Mouse (Mus musculus): ENCODE measurements around the gene Palld. TPM values are rescaled to one million over a fixed set of nuclear protein-coding genes. Genes with fewer than 3 reads are reported as not detected.

Gene Palld
- polyA plus RNA-seq, 1 experiment from 2014 or later, result 17.3 TPM

- peak; percentile 92 for ATAC-seq (replicated peaks)
- peak overlapping the region; percentile 6; the same call in 1 of the 2 replicates for H3K9ac ChIP-seq
- H3K36me3 ChIP-seq (replicated peaks), result no peaks in the 10 kb centered on the region
- H3K27ac ChIP-seq, result peak overlapping the region; percentile 79
- H3K27me3 ChIP-seq (replicated peaks), result no peaks in the 10 kb centered on the region
- peak overlapping the region; percentile 36 for H3K4me2 ChIP-seq
- WGBS, result 19% methylated on average over 25 of the region's 25 CpGs
- H3K4me3 ChIP-seq, result peak overlapping the region; percentile 24
- no peaks in the 10 kb centered on the region for H3K9me3 ChIP-seq
- peaks cover 21% of the 10 kb centered on the region for H3K4me1 ChIP-seq
These were observed 386.4 kb downstream of the Palld start for GRCm38 (mm10) chr8:61515931-61516744.

GRCm38 (mm10) chr8:61515110-61515930 is 387.2 kb downstream of the Palld start:
- Histone ChIP-seq H3K4me3 (peak overlapping the region; percentile 24), H3K9me3 (no peaks in the 10 kb centered on the region), H3K27ac (peak overlapping the region; percentile 79), H3K27me3 (replicated peaks) (no peaks in the 10 kb centered on the region), H3K4me2 (peak overlapping the region; percentile 36), H3K36me3 (replicated peaks) (no peaks in the 10 kb centered on the region), H3K9ac (peak overlapping the region; percentile 18; the same call in 1 of the 2 replicates), H3K4me1 (peaks cover 21% of the 10 kb centered on the region)
- WGBS, result 31% methylated on average over 24 of the region's 24 CpGs
- ATAC-seq (replicated peaks), result peak; percentile 79

- Histone ChIP-seq H3K36me3 (replicated peaks) (no peaks in the 10 kb centered on the region), H3K4me1 (no peaks in the 10 kb centered on the region), H3K4me2 (no peak overlapping the region), H3K9me3 (no peaks in the 10 kb centered on the region), H3K27me3 (replicated peaks) (no peaks in the 10 kb centered on the region), H3K27ac (no peak overlapping the region), H3K9ac (no peak overlapping the region), H3K4me3 (no peak overlapping the region)
- no peak for ATAC-seq (replicated peaks)
These were observed 400.2 kb downstream of the Palld start for GRCm38 (mm10) chr8:61502277-61502676.

GRCm38 (mm10) chr8:61500914-61501313 is 401.6 kb downstream of the Palld start:
- Histone ChIP-seq H3K9ac (no peak overlapping the region), H3K4me3 (no peak overlapping the region), H3K4me1 (no peaks in the 10 kb centered on the region), H3K27me3 (replicated peaks) (no peaks in the 10 kb centered on the region), H3K9me3 (no peaks in the 10 kb centered on the region), H3K27ac (no peak overlapping the region), H3K4me2 (no peak overlapping the region), H3K36me3 (replicated peaks) (no peaks in the 10 kb centered on the region)
- 75% methylated on average over 3 of the region's 3 CpGs for WGBS
- no peak for ATAC-seq (replicated peaks)

GRCm38 (mm10) chr8:61499035-61499434 is 403.5 kb downstream of the Palld start:
- 64% methylated on average over 4 of the region's 4 CpGs for WGBS
- Histone ChIP-seq H3K4me2 (no peak overlapping the region), H3K27ac (no peak overlapping the region), H3K4me3 (no peak overlapping the region), H3K9ac (no peak overlapping the region), H3K36me3 (replicated peaks) (no peaks in the 10 kb centered on the region), H3K4me1 (no peaks in the 10 kb centered on the region), H3K27me3 (replicated peaks) (no peaks in the 10 kb centered on the region), H3K9me3 (no peaks in the 10 kb centered on the region)
- ATAC-seq (replicated peaks), result peak; percentile 48; the same call in 1 of the 2 replicates

- H3K27me3 ChIP-seq (replicated peaks), result no peaks in the 10 kb centered on the region
These were observed 405.4 kb downstream of the Palld start for GRCm38 (mm10) chr8:61497110-61497509.

GRCm38 (mm10) chr8:61488631-61489030 is 413.9 kb downstream of the Palld start:
- H3K27ac ChIP-seq, result no peak overlapping the region
- ATAC-seq (replicated peaks), result no peak
- H3K27me3 ChIP-seq (replicated peaks), result no peaks in the 10 kb centered on the region
- 93% methylated on average over 8 of the region's 8 CpGs for WGBS
- peak overlapping the region; percentile 83 for H3K4me2 ChIP-seq
- H3K4me1 ChIP-seq, result peaks cover 8% of the 10 kb centered on the region
- H3K9ac ChIP-seq, result 0 out of 2 replicates have a peak overlapping the region, but pooled peaks have one; percentile 92
- no peaks in the 10 kb centered on the region for H3K9me3 ChIP-seq
- 0 out of 2 replicates have a peak overlapping the region, but pooled peaks have one; percentile 89 for H3K4me3 ChIP-seq
- 0 out of 2 replicates have a peak, but pooled peaks cover 1% of the 10 kb centered on the region for H3K36me3 ChIP-seq (replicated peaks)

More at GRCm38 (mm10) chr8:61497110-61497509, 405.4 kb downstream of the Palld start:
- 0 out of 2 replicates have a peak, but pooled peaks cover 2% of the 10 kb centered on the region for H3K36me3 ChIP-seq (replicated peaks)
- 85% methylated on average over 4 of the region's 4 CpGs for WGBS
- no peaks in the 10 kb centered on the region for H3K4me1 ChIP-seq
- ATAC-seq (replicated peaks), result no peak
- H3K4me3 ChIP-seq, result no peak overlapping the region
- H3K27ac ChIP-seq, result no peak overlapping the region
- no peak overlapping the region for H3K9ac ChIP-seq
- no peaks in the 10 kb centered on the region for H3K9me3 ChIP-seq
- no peak overlapping the region for H3K4me2 ChIP-seq

- ATAC-seq (replicated peaks), result peak; percentile 97
These were observed 414.8 kb downstream of the Palld start, which contains the start of gene Cbr4 for GRCm38 (mm10) chr8:61487597-61488156. Gene Cbr4, plus strand, starts transcription at chr8:61487734.

GRCm38 (mm10) chr8:61486923-61487529 is 415.5 kb downstream of the Palld start:
- ATAC-seq (replicated peaks), result peak; percentile 55
- no peaks in the 10 kb centered on the region for H3K9me3 ChIP-seq
- no peak overlapping the region for H3K9ac ChIP-seq
- H3K4me2 ChIP-seq, result peak overlapping the region; percentile 83; the same call in 1 of the 2 replicates
- peaks cover 8% of the 10 kb centered on the region for H3K4me1 ChIP-seq
- H3K36me3 ChIP-seq (replicated peaks), result no peaks in the 10 kb centered on the region
- H3K27me3 ChIP-seq (replicated peaks), result no peaks in the 10 kb centered on the region
- peak overlapping the region; percentile 97 for H3K27ac ChIP-seq
- H3K4me3 ChIP-seq, result 0 out of 2 replicates have a peak overlapping the region, but pooled peaks have one; percentile 89
- WGBS, result 98% methylated on average over 2 of the region's 2 CpGs

More at GRCm38 (mm10) chr8:61487597-61488156, 414.8 kb downstream of the Palld start, which contains the start of gene Cbr4:
- Histone ChIP-seq H3K36me3 (replicated peaks) (no peaks in the 10 kb centered on the region), H3K9ac (peak within 1 kb of the TSS; percentile 92), H3K27ac (peak within 1 kb of the TSS; percentile 97), H3K4me1 (peaks cover 8% of the 10 kb centered on the region), H3K27me3 (replicated peaks) (no peaks in the 10 kb centered on the region), H3K9me3 (no peaks in the 10 kb centered on the region), H3K4me3 (peak within 1 kb of the TSS; percentile 89), H3K4me2 (peak within 1 kb of the TSS; percentile 83)
- 2% methylated on average over 29 of the region's 29 CpGs for WGBS

- no peaks in the 10 kb centered on the region for H3K9me3 ChIP-seq
- H3K36me3 ChIP-seq (replicated peaks), result no peaks in the 10 kb centered on the region
- H3K27ac ChIP-seq, result no peak overlapping the region
- no peak overlapping the region for H3K4me2 ChIP-seq
- 0 out of 2 replicates have a peak, but pooled peaks have one; percentile 45 for ATAC-seq (replicated peaks)
- H3K27me3 ChIP-seq (replicated peaks), result no peaks in the 10 kb centered on the region
- no peak overlapping the region for H3K4me3 ChIP-seq
- H3K9ac ChIP-seq, result no peak overlapping the region
- H3K4me1 ChIP-seq, result no peaks in the 10 kb centered on the region
- WGBS, result 77% methylated on average over 14 of the region's 14 CpGs
These were observed 422.1 kb downstream of the Palld start for GRCm38 (mm10) chr8:61480260-61480967.
